Mouse (Mus musculus) embryonic facial prominence, embryonic 15.5 days (tissue): ENCODE results near the gene Trf. TPM values are rescaled to one million over a fixed set of nuclear protein-coding genes. Genes with fewer than 3 reads are reported as not detected.

ENCODE experiments used
- ATAC-seq: fragments of 200-750 bp; cut with Nextera tagmentation; 2 replicates; pipeline ENCODE4 v1.8.0; 2017; ENCODE audit warnings: low read depth, moderate TSS enrichment; ENCODE audit not compliant: insufficient number of reproducible peaks, low FRiP score, low TSS enrichment
- H3K27ac ChIP-seq: fragments of 300-500 bp; sonication (generic); replicated peaks from 2 replicates; pipeline ENCODE4 v1.5.1; 2015; ENCODE audit warnings: mild to moderate bottlenecking, inconsistent platforms
- H3K27me3 ChIP-seq: fragments of 300-500 bp; sonication (generic); 2 replicates; pipeline ENCODE4 v1.6.1; 2015; ENCODE audit warnings: inconsistent platforms
- H3K36me3 ChIP-seq: fragments of 300-500 bp; sonication (generic); 2 replicates; pipeline ENCODE4 v1.6.1; 2015; ENCODE audit warnings: mild to moderate bottlenecking, inconsistent platforms
- H3K4me1 ChIP-seq: fragments of 300-500 bp; sonication (generic); 2 replicates; pipeline ENCODE4 v1.6.1; 2015; ENCODE audit warnings: inconsistent platforms
- H3K4me2 ChIP-seq: fragments of 300-500 bp; sonication (generic); replicated peaks from 2 replicates; pipeline ENCODE4 v1.6.1; 2015; ENCODE audit warnings: mild to moderate bottlenecking, inconsistent platforms
- H3K4me3 ChIP-seq: fragments of 300-500 bp; sonication (generic); replicated peaks from 2 replicates; pipeline ENCODE4 v1.5.1; 2015; ENCODE audit warnings: mild to moderate bottlenecking, inconsistent platforms
- H3K9ac ChIP-seq: fragments of 300-500 bp; sonication (generic); 2 replicates; pipeline ENCODE4 v1.6.1; 2015; ENCODE audit warnings: inconsistent platforms
- H3K9me3 ChIP-seq: fragments of 300-500 bp; sonication (generic); replicated peaks from 2 replicates; pipeline ENCODE4 v1.6.1; 2016; ENCODE audit warnings: inconsistent platforms
- WGBS: fragments of 180-500 bp; shearing (Covaris S2); methylation state at CpG from one replicate; pipeline ENCODE4 v1.1.7; 2015; 5-methylcytosine and 5-hydroxymethylcytosine counted together
- polyA plus RNA-seq: library from polyadenylated mRNA; unstranded; fragments of >200 nt; fragmentation: Nextera tagmentation; extraction: Ambion mirVana; gene quantifications from 2 replicates; pipeline ENCODE4 v1.2.1, GENCODE M21; 2015

The Trf gene
- polyA plus RNA-seq = 31.2 and 34.5 TPM in 2 replicates

- H3K27ac ChIP-seq = peak within 1 kb of the TSS; percentile 28; the same call in 1 of the 2 replicates
- ATAC-seq = no peak
- no peak within 1 kb of the TSS; the same call in 1 of the 2 replicates for H3K4me3 ChIP-seq
- peaks cover 16% of the 10 kb centered on the region; the same call in 1 of the 2 replicates for H3K4me1 ChIP-seq
- H3K36me3 ChIP-seq = no peaks in the 10 kb centered on the region
- no peaks in the 10 kb centered on the region for H3K27me3 ChIP-seq
- H3K9ac ChIP-seq = no peak within 1 kb of the TSS
- no peaks in the 10 kb centered on the region for H3K9me3 ChIP-seq
- peak within 1 kb of the TSS; percentile 34 for H3K4me2 ChIP-seq
- WGBS = 49% methylated on average over 29 of the region's 29 CpGs
These were observed at the start of gene Trf, which contains the start of gene Gm20425 for GRCm38 (mm10) chr9:103230151-103230951. Gene Trf (minus strand): TSS chr9:103230444. Gene Gm20425 (minus strand): TSS chr9:103230307.

- no peak overlapping the region for H3K27ac ChIP-seq
- H3K4me3 ChIP-seq = no peak overlapping the region
- H3K27me3 ChIP-seq = no peaks in the 10 kb centered on the region
- 78% methylated on average over 6 of the region's 6 CpGs for WGBS
- no peak for ATAC-seq
- no peaks in the 10 kb centered on the region for H3K9me3 ChIP-seq
- H3K4me1 ChIP-seq = no peaks in the 10 kb centered on the region
- H3K4me2 ChIP-seq = no peak overlapping the region
- H3K36me3 ChIP-seq = no peaks in the 10 kb centered on the region
- H3K9ac ChIP-seq = no peak overlapping the region
These were observed 46.6 kb upstream of the Trf start for GRCm38 (mm10) chr9:103276876-103277275.

GRCm38 (mm10) chr9:103275676-103276075, 45.4 kb upstream of the Trf start:
- Histone ChIP-seq H3K4me3 (no peak overlapping the region), H3K4me2 (no peak overlapping the region), H3K27me3 (no peaks in the 10 kb centered on the region), H3K27ac (no peak overlapping the region), H3K4me1 (no peaks in the 10 kb centered on the region), H3K9ac (no peak overlapping the region), H3K9me3 (no peaks in the 10 kb centered on the region), H3K36me3 (no peaks in the 10 kb centered on the region)
- 72% methylated on average over 1 of the region's 1 CpGs for WGBS
- ATAC-seq = no peak

- no peak for ATAC-seq
- Histone ChIP-seq H3K9me3 (no peaks in the 10 kb centered on the region), H3K9ac (no peak overlapping the region), H3K27ac (no peak overlapping the region), H3K27me3 (no peaks in the 10 kb centered on the region), H3K36me3 (no peaks in the 10 kb centered on the region), H3K4me2 (no peak overlapping the region), H3K4me1 (no peaks in the 10 kb centered on the region), H3K4me3 (no peak overlapping the region)
- WGBS = 85% methylated on average over 8 of the region's 8 CpGs
These were observed 44.6 kb upstream of the Trf start for GRCm38 (mm10) chr9:103274819-103275218.

- H3K27ac ChIP-seq = no peak overlapping the region
- no peak overlapping the region for H3K4me3 ChIP-seq
- 38% methylated on average over 4 of the region's 4 CpGs for WGBS
- H3K9me3 ChIP-seq = no peaks in the 10 kb centered on the region
- H3K4me2 ChIP-seq = no peak overlapping the region
- H3K36me3 ChIP-seq = no peaks in the 10 kb centered on the region
- H3K9ac ChIP-seq = no peak overlapping the region
- H3K27me3 ChIP-seq = no peaks in the 10 kb centered on the region
- no peak for ATAC-seq
- no peaks in the 10 kb centered on the region for H3K4me1 ChIP-seq
These were observed 40.9 kb upstream of the Trf start for GRCm38 (mm10) chr9:103271104-103271503.

- Histone ChIP-seq H3K4me2 (no peak overlapping the region), H3K9ac (no peak overlapping the region), H3K27ac (no peak overlapping the region), H3K9me3 (no peaks in the 10 kb centered on the region), H3K4me1 (no peaks in the 10 kb centered on the region), H3K36me3 (no peaks in the 10 kb centered on the region), H3K27me3 (no peaks in the 10 kb centered on the region), H3K4me3 (no peak overlapping the region)
- 89% methylated on average over 4 of the region's 4 CpGs for WGBS
- no peak for ATAC-seq
These were observed 35.5 kb upstream of the Trf start for GRCm38 (mm10) chr9:103265778-103266177.

- Histone ChIP-seq H3K36me3 (no peaks in the 10 kb centered on the region), H3K9ac (no peak overlapping the region), H3K27ac (no peak overlapping the region), H3K4me2 (no peak overlapping the region), H3K27me3 (no peaks in the 10 kb centered on the region), H3K4me1 (no peaks in the 10 kb centered on the region), H3K9me3 (no peaks in the 10 kb centered on the region), H3K4me3 (no peak overlapping the region)
- ATAC-seq = no peak
- WGBS = 71% methylated on average over 5 of the region's 5 CpGs
These were observed 22.7 kb upstream of the Trf start for GRCm38 (mm10) chr9:103252906-103253305.

GRCm38 (mm10) chr9:103248618-103249017, 18.4 kb upstream of the Trf start:
- H3K4me1 ChIP-seq = no peaks in the 10 kb centered on the region
- ATAC-seq = no peak
- WGBS = 58% methylated on average over 4 of the region's 4 CpGs
- no peaks in the 10 kb centered on the region for H3K36me3 ChIP-seq
- no peak overlapping the region for H3K9ac ChIP-seq
- H3K9me3 ChIP-seq = no peaks in the 10 kb centered on the region
- H3K27ac ChIP-seq = no peak overlapping the region
- H3K4me3 ChIP-seq = no peak overlapping the region
- H3K4me2 ChIP-seq = no peak overlapping the region
- H3K27me3 ChIP-seq = no peaks in the 10 kb centered on the region

GRCm38 (mm10) chr9:103246526-103247168, 16.4 kb upstream of the Trf start:
- Histone ChIP-seq H3K4me3 (no peak overlapping the region), H3K27ac (no peak overlapping the region), H3K36me3 (no peaks in the 10 kb centered on the region), H3K27me3 (no peaks in the 10 kb centered on the region), H3K9me3 (no peaks in the 10 kb centered on the region), H3K9ac (no peak overlapping the region), H3K4me1 (no peaks in the 10 kb centered on the region), H3K4me2 (no peak overlapping the region)
- 78% methylated on average over 8 of the region's 8 CpGs for WGBS
- no peak for ATAC-seq

GRCm38 (mm10) chr9:103243640-103244039, 13.4 kb upstream of the Trf start:
- ATAC-seq = no peak

GRCm38 (mm10) chr9:103241206-103241605, 11.0 kb upstream of the Trf start:
- Histone ChIP-seq H3K36me3 (no peaks in the 10 kb centered on the region), H3K27ac (no peak overlapping the region), H3K27me3 (no peaks in the 10 kb centered on the region), H3K4me3 (no peak overlapping the region), H3K9me3 (no peaks in the 10 kb centered on the region), H3K4me1 (no peaks in the 10 kb centered on the region), H3K9ac (no peak overlapping the region), H3K4me2 (no peak overlapping the region)
- no peak for ATAC-seq
- WGBS = 73% methylated on average over 2 of the region's 2 CpGs

More at GRCm38 (mm10) chr9:103243640-103244039, 13.4 kb upstream of the Trf start:
- Histone ChIP-seq H3K36me3 (no peaks in the 10 kb centered on the region), H3K4me2 (no peak overlapping the region), H3K4me1 (no peaks in the 10 kb centered on the region), H3K27me3 (no peaks in the 10 kb centered on the region), H3K4me3 (no peak overlapping the region), H3K9ac (no peak overlapping the region), H3K9me3 (no peaks in the 10 kb centered on the region), H3K27ac (no peak overlapping the region)
- WGBS = 86% methylated on average over 4 of the region's 4 CpGs
